Mouse (Mus musculus) right cerebral cortex, postnatal 36 days (tissue): Measurements from ENCODE around the gene Hspa12b.

Experiments
- DNase-seq, 2 experiments: peaks; one replicate each; pipeline ENCODE4 v3.0.0; 2022; ENCODE audit warnings: low spot score in 2 of 2, mixed read lengths in 1 of 2

The Hspa12b gene

GRCm38 (mm10) chr2:131129836-131130235 lies 2.8 kb downstream of the Hspa12b start:
- no peak for DNase-seq

GRCm38 (mm10) chr2:131130849-131131248 lies 3.8 kb downstream of the Hspa12b start:
- DNase-seq, result no peak

DNA sequence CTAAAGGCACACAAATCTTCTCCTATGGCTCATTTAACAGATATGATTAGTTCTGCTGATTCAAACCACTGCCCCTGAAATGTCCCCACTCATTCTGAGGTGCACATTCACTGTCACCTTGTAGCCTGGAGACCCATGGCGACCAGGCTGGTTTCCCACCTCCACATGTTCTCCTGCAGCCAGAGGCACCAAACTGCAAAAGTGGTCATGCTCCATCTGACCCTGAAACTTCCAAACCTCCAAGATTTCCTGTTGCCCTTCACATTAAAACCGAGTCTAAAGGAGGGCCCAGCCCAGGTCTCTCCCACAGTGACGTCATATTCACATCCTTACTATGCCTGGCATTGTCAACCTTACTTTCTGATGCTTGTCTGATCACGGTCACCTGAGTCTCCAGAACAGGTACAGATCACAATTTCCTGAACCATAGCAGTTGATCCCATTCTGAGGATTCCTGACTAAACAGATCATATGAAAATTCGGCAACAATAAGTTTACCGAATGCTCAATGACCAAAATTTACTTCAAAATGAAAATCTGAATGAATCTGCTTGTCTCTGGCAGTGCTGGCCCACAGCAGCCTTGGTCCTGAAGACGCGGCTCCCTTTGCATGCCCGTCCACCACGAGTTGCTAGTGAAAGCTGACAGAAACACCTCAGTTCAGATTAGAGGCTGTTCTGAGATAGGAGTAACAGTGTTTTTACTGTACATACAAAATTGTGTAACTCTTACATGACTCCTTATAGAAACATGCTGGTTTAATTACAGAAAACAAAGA lies 5.2 kb downstream of the Hspa12b start:
- DNase-seq, result no peak

DNA sequence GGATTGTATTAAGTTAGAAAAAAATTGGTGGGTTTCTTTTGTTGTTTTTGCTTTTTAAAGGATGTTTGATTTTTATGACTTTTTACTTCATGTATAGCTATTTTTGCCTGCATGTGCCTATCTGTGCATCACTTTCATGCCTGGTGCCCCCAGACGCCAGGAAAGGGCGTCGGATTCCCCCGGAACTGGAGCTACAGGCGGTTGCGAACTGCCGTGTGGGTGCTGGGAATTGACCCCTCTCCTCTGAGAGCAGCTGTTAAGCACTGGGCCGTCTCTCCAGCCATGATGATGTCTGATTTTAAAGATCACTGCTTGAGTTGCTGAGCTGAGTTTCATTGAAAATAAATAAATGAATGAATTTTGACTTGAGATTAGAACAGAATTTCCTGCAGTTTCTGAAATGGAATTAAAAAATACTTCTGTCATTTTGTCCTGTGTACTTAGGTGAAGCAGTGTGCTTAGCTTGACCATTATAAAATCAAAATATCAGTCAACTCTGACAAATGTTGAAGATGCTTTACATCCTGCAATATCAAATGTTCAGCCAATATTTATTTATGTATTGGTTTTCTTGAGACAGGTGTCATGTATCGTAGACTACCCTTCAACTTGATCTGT lies 6.0 kb downstream of the Hspa12b start, which contains the start of gene Gm11037:
TSS of gene Gm11037 (plus strand) at position 568 of the 618 bp plus-strand sequence.
- no peak for DNase-seq

DNA sequence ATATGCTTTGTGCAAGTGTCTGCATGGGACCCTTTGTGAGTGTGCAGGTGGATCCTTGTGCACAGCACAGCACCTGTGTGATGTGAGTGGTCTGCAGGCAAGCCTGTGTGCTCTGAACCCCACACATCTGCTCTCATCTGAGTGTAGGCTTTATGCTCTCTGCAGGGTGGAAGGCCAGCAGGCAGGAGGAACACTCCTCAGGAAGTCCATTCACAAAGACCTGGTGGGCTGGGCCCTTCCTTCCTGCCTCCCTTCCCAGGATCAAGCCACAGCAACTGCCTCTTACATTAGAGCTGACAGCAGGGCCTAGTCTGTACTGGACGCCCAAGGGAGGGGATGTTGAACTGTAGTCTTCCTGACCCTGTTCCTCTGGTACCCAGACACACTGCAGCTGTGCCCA lies 7.3 kb downstream of the Hspa12b start:
- no peak for DNase-seq

DNA sequence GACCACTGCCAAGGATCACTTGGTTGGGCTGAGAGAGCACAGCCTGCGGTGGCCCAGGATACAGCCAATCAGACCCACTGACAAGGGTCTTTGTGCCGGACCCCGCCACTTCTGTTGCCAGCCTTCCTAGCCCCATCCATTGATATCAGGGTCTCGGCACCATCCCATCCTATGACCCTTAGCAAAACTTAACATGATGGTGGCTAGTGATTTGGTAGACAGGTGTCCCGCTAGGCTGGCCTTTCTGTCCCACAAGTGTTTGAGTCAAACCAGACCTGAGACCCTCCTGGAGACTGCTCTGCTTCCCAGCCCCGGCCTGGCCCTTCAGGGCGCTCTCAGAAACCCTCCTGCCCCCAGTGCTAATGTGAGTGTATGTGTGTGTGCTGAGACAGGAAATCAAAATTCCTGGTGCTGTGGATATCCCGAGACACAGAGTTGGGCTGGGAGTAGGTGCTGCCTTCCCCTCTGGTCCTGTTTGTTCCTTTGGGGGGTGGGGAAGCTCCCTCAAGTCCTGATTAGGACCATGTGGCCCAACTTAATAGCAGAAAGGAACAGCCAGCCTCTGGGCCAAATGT lies 7.8 kb downstream of the Hspa12b start:
- DNase-seq, result no peak

DNA sequence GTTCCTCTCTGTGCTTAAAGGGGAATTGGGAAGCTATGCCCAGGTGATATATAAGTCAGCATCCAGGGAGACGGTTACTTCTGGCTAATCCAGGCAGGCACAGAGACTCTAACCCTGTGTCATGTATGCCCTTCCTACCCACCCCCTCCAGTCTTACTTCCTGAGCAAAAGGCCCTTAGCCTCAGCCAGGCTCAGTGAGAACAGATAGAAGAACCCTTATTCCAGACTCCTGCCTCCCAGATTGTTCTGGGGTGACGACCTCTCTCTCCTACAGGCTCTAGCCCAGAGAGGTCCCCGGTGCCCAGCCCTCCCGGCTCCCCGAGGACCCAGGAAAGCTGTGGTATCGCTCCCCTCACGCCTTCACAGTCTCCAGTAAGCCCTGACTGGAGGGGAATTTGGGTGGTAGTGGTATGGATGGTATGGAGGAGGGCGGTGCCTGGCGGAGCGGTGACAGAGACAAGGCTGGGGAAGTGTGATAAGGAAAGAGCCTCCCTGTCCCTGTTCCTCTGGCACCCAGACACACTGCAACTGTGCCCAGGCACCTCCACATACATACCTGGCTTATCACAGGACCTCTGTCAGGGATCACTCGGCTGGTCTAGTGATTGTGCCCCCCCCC lies 8.6 kb downstream of the Hspa12b start:
- no peak for DNase-seq

GRCm38 (mm10) chr2:131138296-131138695 lies 11.2 kb downstream of the Hspa12b start:
- DNase-seq, result no peak

DNA sequence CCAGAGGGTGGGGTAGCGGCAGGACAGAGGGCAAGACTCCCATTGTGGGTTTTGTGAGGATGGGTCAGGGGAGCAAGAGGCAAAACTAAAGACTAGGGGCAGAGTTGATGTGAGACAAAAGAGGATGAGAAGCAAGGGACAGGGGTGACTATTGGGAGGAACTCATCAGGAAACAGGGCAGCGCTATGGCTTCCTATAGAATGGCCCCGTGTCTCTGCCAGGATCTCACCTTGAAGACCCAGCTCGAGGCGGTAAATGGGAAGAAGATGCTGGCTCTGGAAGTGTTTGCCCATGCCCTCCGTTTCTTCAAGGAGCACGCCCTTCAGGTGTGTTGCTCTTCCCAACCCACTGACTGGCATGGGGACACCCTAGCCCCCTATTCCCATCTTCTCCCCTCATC lies 11.7 kb downstream of the Hspa12b start:
- DNase-seq, result no peak

DNA sequence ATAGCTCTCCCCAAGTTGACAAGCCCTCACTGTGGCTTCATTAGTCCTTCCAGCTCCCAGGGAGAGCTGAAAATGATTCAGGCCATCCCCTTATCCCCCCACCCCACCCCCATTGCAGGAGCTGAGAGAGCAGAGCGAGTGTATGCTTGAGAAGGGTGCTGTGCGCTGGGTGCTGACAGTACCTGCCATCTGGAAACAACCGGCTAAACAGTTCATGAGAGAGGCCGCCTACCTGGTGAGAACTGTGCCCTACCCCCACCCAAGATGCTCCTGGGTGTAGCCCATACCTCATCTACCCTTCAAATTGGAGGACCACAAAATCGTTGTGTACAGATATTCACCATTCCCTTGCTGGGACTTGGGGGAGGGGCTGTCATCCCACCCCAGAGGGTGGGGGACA lies 12.2 kb downstream of the Hspa12b start:
- DNase-seq, result no peak

GRCm38 (mm10) chr2:131139886-131140532 lies 12.9 kb downstream of the Hspa12b start:
- DNase-seq, result no peak

DNA sequence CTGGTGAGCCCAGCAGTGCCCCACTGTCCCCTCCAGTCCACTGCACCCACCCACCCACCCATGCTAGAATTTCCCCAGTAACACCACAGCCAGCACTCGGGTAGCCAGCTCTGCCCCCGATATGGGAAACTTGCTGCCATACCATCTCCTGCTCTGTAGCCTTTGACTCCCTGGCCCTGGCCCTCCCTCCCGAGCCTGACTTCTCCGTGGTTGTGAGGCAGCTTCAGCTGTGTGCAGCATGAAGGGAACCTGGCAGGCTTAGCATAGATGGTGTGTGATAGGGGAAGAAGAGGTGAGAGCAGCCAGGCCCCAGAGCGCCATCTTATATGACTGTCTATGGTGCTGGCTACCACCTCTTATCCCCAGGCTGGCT lies 13.4 kb downstream of the Hspa12b start:
- no peak for DNase-seq

GRCm38 (mm10) chr2:131141336-131141986 lies 14.4 kb downstream of the Hspa12b start:
- DNase-seq, result no peak

- peak in 1 of 2 experiments; percentile 15 for DNase-seq
Measured at GRCm38 (mm10) chr2:131142592-131142991, 15.5 kb downstream of the Hspa12b start.

GRCm38 (mm10) chr2:131143007-131143780 lies 16.1 kb downstream of the Hspa12b start:
- no peak for DNase-seq

GRCm38 (mm10) chr2:131145121-131145520 lies 18.0 kb downstream of the Hspa12b start:
- no peak for DNase-seq

DNA sequence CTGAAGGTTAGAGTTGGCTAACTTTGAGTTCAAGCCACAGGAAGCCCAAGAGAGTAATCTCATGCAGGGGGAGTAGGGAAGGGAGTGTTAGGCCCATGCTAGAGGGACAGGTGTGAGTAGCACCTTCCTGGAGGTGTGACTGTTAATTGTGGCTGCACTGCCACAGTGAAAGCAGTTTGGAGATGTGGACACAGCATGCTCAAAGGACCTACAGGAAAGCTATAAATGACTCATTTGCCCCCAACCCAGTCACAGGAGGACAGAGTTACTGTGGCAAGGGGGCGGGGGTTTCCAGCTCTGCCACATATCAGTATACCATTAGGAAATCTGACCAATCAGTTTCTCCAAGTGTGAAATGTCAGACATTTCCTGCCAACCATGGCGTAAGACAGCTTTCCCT lies 18.5 kb downstream of the Hspa12b start:
- DNase-seq, result no peak

GRCm38 (mm10) chr2:131146193-131147042 lies 19.3 kb downstream of the Hspa12b start:
- DNase-seq, result peak in 1 of 2 experiments; percentile 25

- no peak for DNase-seq
Measured at GRCm38 (mm10) chr2:131147043-131147365, 19.9 kb downstream of the Hspa12b start.
